Mouse (Mus musculus) stomach, postnatal 0 days (tissue): ENCODE data around the gene Sdhaf1. TPM values are rescaled to one million over a fixed set of nuclear protein-coding genes. Genes with fewer than 3 reads are reported as not detected.

Source experiments
- ATAC-seq: fragments of 200-750 bp; cut with Nextera tagmentation; 2 replicates; pipeline ENCODE4 v1.8.0; 2017; ENCODE audit not compliant: low FRiP score, low TSS enrichment
- DNase-seq: peaks from one replicate; pipeline ENCODE4 v3.0.0-alpha.2; 2016; ENCODE audit warnings: low spot score
- H3K27ac ChIP-seq: fragments of 300-500 bp; sonication (generic); replicated peaks from 2 replicates; pipeline ENCODE4 v1.5.1; 2014; ENCODE audit warnings: mild to moderate bottlenecking, control low read depth
- H3K27me3 ChIP-seq: fragments of 300-500 bp; sonication (generic); 2 replicates; pipeline ENCODE4 v1.6.1; 2014; ENCODE audit warnings: low read length; ENCODE audit not compliant: control insufficient read depth, insufficient read depth
- H3K36me3 ChIP-seq: fragments of 300-500 bp; sonication (generic); 2 replicates; pipeline ENCODE4 v1.6.1; 2014; ENCODE audit warnings: low read length, mixed read lengths; ENCODE audit not compliant: control insufficient read depth, insufficient read depth
- H3K4me1 ChIP-seq: fragments of 300-500 bp; sonication (generic); replicated peaks from 2 replicates; pipeline ENCODE4 v1.6.1; 2014; ENCODE audit warnings: antibody characterized with exemption; ENCODE audit not compliant: control insufficient read depth, insufficient read depth
- H3K4me2 ChIP-seq: fragments of 300-500 bp; sonication (generic); replicated peaks from 2 replicates; pipeline ENCODE4 v1.6.1; 2014; ENCODE audit warnings: low read depth, mild to moderate bottlenecking, control low read depth, moderate library complexity
- H3K4me3 ChIP-seq: fragments of 300-500 bp; sonication (generic); 2 replicates; pipeline ENCODE4 v1.5.1; 2014; ENCODE audit warnings: low read depth, low read length, control low read depth
- H3K9ac ChIP-seq: fragments of 300-500 bp; sonication (generic); 2 replicates; pipeline ENCODE4 v1.6.1; 2014; ENCODE audit warnings: mild to moderate bottlenecking, low read length, control low read depth, mixed read lengths
- H3K9me3 ChIP-seq: fragments of 300-500 bp; sonication (generic); 2 replicates; pipeline ENCODE4 v1.6.1; 2016; ENCODE audit warnings: low read length; ENCODE audit not compliant: control insufficient read depth
- CTCF ChIP-seq: IDR thresholded peaks from 2 replicates; pipeline ENCODE4 v1.5.1; 2016; ENCODE audit warnings: antibody characterized with exemption, low read depth, mild to moderate bottlenecking, moderate library complexity
- EP300 ChIP-seq: optimal IDR thresholded peaks from 2 replicates; pipeline ENCODE3; 2016; ENCODE audit warnings: antibody characterized with exemption
- WGBS: fragments of 180-500 bp; shearing (Covaris S2); extraction: QIAGEN DNeasy Blood & Tissue Kit; methylation state at CpG from one replicate; pipeline ENCODE4 v1.1.7; 2014; 5-methylcytosine and 5-hydroxymethylcytosine counted together
- polyA plus RNA-seq: library from polyadenylated mRNA; unstranded; fragments of >200 nt; fragmentation: Nextera tagmentation; extraction: Ambion mirVana; gene quantifications from 2 replicates; pipeline ENCODE4 v1.2.1, GENCODE M21; 2015

Gene Sdhaf1
- polyA plus RNA-seq, 1 experiment from 2014 or later: 19.1 TPM

DNA sequence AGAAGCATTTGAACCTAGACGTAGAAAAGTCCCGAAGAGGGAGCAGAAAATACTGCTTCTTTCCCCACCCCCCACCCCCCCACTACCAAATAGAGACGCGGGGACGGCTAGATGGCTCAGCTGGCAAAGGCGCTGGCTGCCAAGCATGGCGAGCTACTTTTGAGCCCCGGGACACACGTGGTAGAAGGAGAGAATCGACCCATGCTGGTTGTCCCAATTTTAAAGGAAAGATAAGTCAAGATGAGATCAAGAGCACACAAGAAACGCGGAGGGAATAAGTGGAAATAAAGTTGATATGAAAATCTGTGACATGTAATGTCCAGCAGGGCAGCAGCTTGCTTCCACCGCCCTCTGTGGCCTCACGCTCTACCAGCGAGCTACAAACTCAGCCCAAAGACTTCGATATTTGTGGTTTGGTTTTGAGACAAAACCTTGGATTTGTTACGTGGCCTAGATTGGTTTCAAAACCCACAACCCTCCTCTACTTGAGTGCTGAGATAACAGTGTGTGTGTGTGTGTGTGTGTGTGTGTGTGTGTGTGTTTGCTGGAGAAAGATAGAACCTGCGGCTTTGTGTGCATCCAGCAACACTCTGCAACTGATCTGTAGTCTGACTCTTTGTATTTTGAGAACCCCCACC lies 9.0 kb upstream of the Sdhaf1 start:
- Histone ChIP-seq H3K4me1 (no peaks in the 10 kb centered on the region), H3K9me3 (no peaks in the 10 kb centered on the region), H3K9ac (no peak overlapping the region), H3K4me2 (no peak overlapping the region), H3K4me3 (no peak overlapping the region), H3K36me3 (no peaks in the 10 kb centered on the region), H3K27ac (no peak overlapping the region), H3K27me3 (0 out of 2 replicates have a peak, but pooled peaks cover 3% of the 10 kb centered on the region)
- TF ChIP-seq EP300: no peak
- TF ChIP-seq CTCF: no peak
- DNase-seq (no peak), ATAC-seq (no peak)
- whole genome bisulfite sequencing: 62% methylated on average over 18 of the region's 18 CpGs

DNA sequence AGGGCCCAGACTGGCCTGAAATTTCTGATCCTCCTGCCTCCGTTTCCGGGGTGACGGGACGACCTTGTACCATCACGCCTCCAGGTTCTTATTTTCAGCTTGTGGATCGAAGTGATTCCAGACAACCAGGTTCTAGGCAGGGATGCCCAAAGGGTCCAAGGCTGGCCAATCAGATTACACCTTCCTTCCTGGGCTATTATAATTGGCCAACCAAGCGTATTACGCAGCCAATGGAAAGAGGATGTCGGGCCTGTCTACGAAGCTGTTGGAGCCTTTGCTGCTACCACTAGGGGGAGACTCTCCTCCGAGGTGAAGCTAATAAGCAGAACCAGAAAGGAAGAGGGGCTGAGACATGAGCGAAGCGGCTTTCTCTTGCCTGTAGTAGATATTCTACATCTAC lies 8.2 kb upstream of the Sdhaf1 start:
- ATAC-seq (peak; percentile 84), DNase-seq (peak; percentile 77)
- H3K9ac ChIP-seq: no peak overlapping the region
- H3K9me3 ChIP-seq: no peaks in the 10 kb centered on the region
- no peaks in the 10 kb centered on the region for H3K4me1 ChIP-seq
- H3K4me3 ChIP-seq: no peak overlapping the region
- H3K27ac ChIP-seq: no peak overlapping the region
- 0 out of 2 replicates have a peak, but pooled peaks cover 3% of the 10 kb centered on the region for H3K27me3 ChIP-seq
- WGBS: 7% methylated on average over 13 of the region's 13 CpGs
- H3K4me2 ChIP-seq: no peak overlapping the region; the same call in 1 of the 2 replicates
- TF ChIP-seq CTCF (peak; percentile 92), EP300 (no peak)
- H3K36me3 ChIP-seq: no peaks in the 10 kb centered on the region

DNA sequence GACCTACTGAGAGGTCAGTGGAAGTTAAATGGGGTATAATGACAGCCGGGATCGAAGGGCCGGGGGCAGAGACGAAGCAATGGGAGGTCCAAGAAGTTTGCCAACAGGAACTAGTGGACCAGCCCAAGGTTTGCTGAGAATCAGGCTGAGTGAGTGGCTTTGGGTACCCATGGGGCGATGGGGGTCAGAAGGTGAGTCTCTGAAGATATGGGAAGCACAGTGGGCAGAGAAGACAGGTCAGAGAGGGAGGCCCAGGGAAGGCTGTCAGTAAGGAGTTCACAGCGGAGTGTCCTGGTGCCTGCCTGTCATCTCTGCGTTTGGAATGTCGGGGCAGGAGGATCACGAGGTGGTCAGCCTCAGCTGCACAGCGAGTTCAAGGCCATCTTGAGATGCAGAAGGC lies 4.7 kb upstream of the Sdhaf1 start:
- no peak overlapping the region for H3K9ac ChIP-seq
- H3K36me3 ChIP-seq: no peaks in the 10 kb centered on the region
- no peak overlapping the region for H3K4me3 ChIP-seq
- no peaks in the 10 kb centered on the region for H3K9me3 ChIP-seq
- no peaks in the 10 kb centered on the region for H3K27me3 ChIP-seq
- no peak overlapping the region for H3K4me2 ChIP-seq
- 55% methylated on average over 10 of the region's 10 CpGs for WGBS
- ATAC-seq: no peak
- no peak overlapping the region for H3K27ac ChIP-seq
- no peaks in the 10 kb centered on the region for H3K4me1 ChIP-seq
- no peak for TF ChIP-seq CTCF
- TF ChIP-seq EP300: no peak
- DNase-seq: no peak

DNA sequence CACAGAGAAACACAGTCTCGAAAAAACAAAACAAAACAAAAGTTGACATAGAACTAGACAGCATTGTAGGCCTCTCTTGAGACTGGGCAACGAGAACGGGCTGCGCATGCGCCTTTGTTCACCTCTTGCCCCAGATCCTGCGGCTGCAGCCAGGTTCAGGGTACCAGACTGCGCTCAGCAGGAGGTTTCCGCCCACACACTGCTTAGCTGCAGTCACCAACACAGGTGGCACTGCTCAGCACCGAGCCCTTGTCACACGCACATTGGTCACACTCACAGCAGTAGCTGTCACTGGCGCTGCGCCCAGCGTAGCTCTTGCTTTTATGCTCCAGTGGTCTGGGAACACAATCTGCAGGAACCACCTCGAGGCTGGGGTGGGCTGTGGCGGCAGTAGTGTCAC lies 3.4 kb upstream of the Sdhaf1 start:
- ATAC-seq: no peak

DNA sequence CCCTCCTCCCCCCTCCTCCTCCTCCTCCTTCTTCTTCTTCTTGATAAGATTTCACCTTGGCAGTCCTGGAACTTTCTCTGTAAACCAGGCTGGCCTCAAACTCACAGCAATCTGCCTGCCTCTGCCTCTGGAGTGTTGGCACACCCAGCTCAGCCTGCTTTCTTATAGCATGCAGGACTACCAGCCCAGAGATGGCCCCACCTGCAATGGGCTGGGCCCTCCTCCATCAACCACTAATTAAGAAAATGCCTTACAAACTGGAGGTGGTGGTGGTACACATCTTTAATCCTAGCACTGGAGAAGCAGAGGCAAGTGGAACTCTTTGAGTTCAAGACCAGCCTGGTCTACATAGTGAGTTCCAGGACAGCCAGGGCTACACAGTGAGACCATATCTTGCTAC lies 2.7 kb upstream of the Sdhaf1 start:
- TF ChIP-seq CTCF (no peak), EP300 (no peak)
- Histone ChIP-seq H3K36me3 (no peaks in the 10 kb centered on the region), H3K4me3 (no peak overlapping the region), H3K4me1 (no peaks in the 10 kb centered on the region), H3K4me2 (no peak overlapping the region), H3K27ac (no peak overlapping the region), H3K27me3 (no peaks in the 10 kb centered on the region), H3K9me3 (no peaks in the 10 kb centered on the region), H3K9ac (no peak overlapping the region)
- no peak for DNase-seq
- ATAC-seq: no peak

More for the DNA sequence above, 3.4 kb upstream of the Sdhaf1 start:
- no peak overlapping the region for H3K9ac ChIP-seq
- TF ChIP-seq CTCF: no peak
- no peak for TF ChIP-seq EP300
- no peak overlapping the region for H3K27ac ChIP-seq
- no peak for DNase-seq
- no peaks in the 10 kb centered on the region for H3K4me1 ChIP-seq
- WGBS: 58% methylated on average over 15 of the region's 15 CpGs
- no peak overlapping the region for H3K4me3 ChIP-seq
- no peaks in the 10 kb centered on the region for H3K27me3 ChIP-seq
- no peak overlapping the region for H3K4me2 ChIP-seq
- no peaks in the 10 kb centered on the region for H3K9me3 ChIP-seq
- H3K36me3 ChIP-seq: no peaks in the 10 kb centered on the region

DNA sequence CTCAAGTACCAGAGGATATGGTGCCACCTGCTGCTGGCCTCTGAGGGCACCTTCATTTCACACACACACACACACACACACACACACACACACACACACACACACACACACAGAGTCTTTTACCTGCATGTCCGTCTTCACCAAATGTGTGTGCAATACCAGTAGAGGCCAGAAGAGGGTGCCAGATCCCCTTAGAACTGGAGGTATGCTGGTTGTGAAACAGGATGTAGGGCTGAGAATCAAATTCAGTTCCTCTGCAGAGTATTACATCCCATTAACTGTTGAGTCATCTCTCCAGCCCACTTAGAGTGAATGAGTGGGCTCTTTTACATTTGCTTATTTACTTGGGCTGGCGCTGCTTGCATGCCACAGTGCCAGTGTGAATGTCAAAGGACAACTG lies 1.7 kb upstream of the Sdhaf1 start:
- no peak for TF ChIP-seq EP300
- TF ChIP-seq CTCF: peak; percentile 76

More for the DNA sequence above, 1.7 kb upstream of the Sdhaf1 start:
- H3K4me2 ChIP-seq: no peak overlapping the region
- WGBS: 42% methylated on average over 2 of the region's 2 CpGs
- no peaks in the 10 kb centered on the region for H3K9me3 ChIP-seq
- no peak overlapping the region for H3K9ac ChIP-seq
- H3K4me1 ChIP-seq: no peaks in the 10 kb centered on the region; the same call in 1 of the 2 replicates
- no peak overlapping the region for H3K4me3 ChIP-seq
- no peak for ATAC-seq
- H3K27me3 ChIP-seq: no peaks in the 10 kb centered on the region
- no peaks in the 10 kb centered on the region for H3K36me3 ChIP-seq
- no peak overlapping the region for H3K27ac ChIP-seq
- DNase-seq: peak; percentile 61
